Mouse (Mus musculus) lung, postnatal 0 days (tissue): ENCODE data around the gene Zbtb25. TPM values are rescaled to one million over a fixed set of nuclear protein-coding genes. Genes with fewer than 3 reads are reported as not detected.
A peak's percentile ranks its signal among the peaks of the same experiment; 100 is the strongest.

Source experiments
- ATAC-seq: fragments of 200-750 bp; cut with Nextera tagmentation; 2 replicates; pipeline ENCODE4 v1.8.0; 2017; ENCODE audit warnings: moderate library complexity
- DNase-seq: peaks from one replicate; pipeline ENCODE4 v3.0.0-alpha.2; 2016; ENCODE audit warnings: low spot score
- H3K27ac ChIP-seq: fragments of 300-500 bp; sonication (generic); 2 replicates; pipeline ENCODE4 v1.5.1; 2014; ENCODE audit warnings: antibody characterized with exemption, mild to moderate bottlenecking, low read length, mixed read lengths
- H3K27me3 ChIP-seq: fragments of 300-500 bp; sonication (generic); replicated peaks from 2 replicates; pipeline ENCODE4 v1.6.1; 2014; ENCODE audit warnings: low read length, mixed read lengths; ENCODE audit not compliant: insufficient read depth
- H3K36me3 ChIP-seq: fragments of 300-500 bp; sonication (generic); 2 replicates; pipeline ENCODE4 v1.6.1; 2014; ENCODE audit warnings: low read length, mixed read lengths; ENCODE audit not compliant: insufficient read depth
- H3K4me1 ChIP-seq: fragments of 300-500 bp; sonication (generic); 2 replicates; pipeline ENCODE4 v1.6.1; 2014; ENCODE audit warnings: antibody characterized with exemption, low read depth, low read length, mixed read lengths; ENCODE audit not compliant: insufficient read depth
- H3K4me2 ChIP-seq: fragments of 300-500 bp; sonication (generic); replicated peaks from 2 replicates; pipeline ENCODE4 v1.6.1; 2014; ENCODE audit warnings: low read depth, mild to moderate bottlenecking, low read length, moderate library complexity, mixed read lengths
- H3K4me3 ChIP-seq: fragments of 300-500 bp; sonication (generic); 2 replicates; pipeline ENCODE4 v1.5.1; 2014; ENCODE audit warnings: low read depth, low read length
- H3K9ac ChIP-seq: fragments of 300-500 bp; sonication (generic); replicated peaks from 2 replicates; pipeline ENCODE4 v1.6.1; 2014; ENCODE audit warnings: low read depth, mild to moderate bottlenecking
- H3K9me3 ChIP-seq: fragments of 300-500 bp; sonication (generic); 2 replicates; pipeline ENCODE4 v1.6.1; 2016; ENCODE audit warnings: low read length, mixed read lengths
- CTCF ChIP-seq: IDR thresholded peaks from 2 replicates; pipeline ENCODE4 v1.5.1; 2016; ENCODE audit warnings: antibody characterized with exemption, mild to moderate bottlenecking
- EP300 ChIP-seq: IDR thresholded peaks from 2 replicates; pipeline ENCODE4 v1.6.1; 2016; ENCODE audit warnings: antibody characterized with exemption, mild to moderate bottlenecking, control low read depth
- WGBS: fragments of 180-500 bp; shearing (Covaris S2); extraction: QIAGEN DNeasy Blood & Tissue Kit; methylation state at CpG from one replicate; pipeline ENCODE4 v1.1.7; 2014; 5-methylcytosine and 5-hydroxymethylcytosine counted together
- polyA plus RNA-seq: library from polyadenylated mRNA; unstranded; fragments of >200 nt; fragmentation: Nextera tagmentation; extraction: Ambion mirVana; gene quantifications from 2 replicates; pipeline ENCODE4 v1.2.1, GENCODE M21; 2015

Gene Zbtb25
- polyA plus RNA-seq, 1 experiment from 2014 or later = 7.5 TPM

- Histone ChIP-seq H3K27me3 (peaks cover 17% of the 10 kb centered on the region; the same call in 1 of the 2 replicates), H3K4me2 (no peak overlapping the region), H3K27ac (no peak overlapping the region), H3K4me3 (no peak overlapping the region), H3K4me1 (peaks cover 12% of the 10 kb centered on the region; the same call in 1 of the 2 replicates), H3K36me3 (no peaks in the 10 kb centered on the region), H3K9ac (no peak overlapping the region), H3K9me3 (no peaks in the 10 kb centered on the region)
- no peak for DNase-seq
- WGBS = 51% methylated on average over 3 of the region's 3 CpGs
- TF ChIP-seq CTCF = peak; percentile 49
- TF ChIP-seq EP300 = no peak
- no peak for ATAC-seq
Observed at GRCm38 (mm10) chr12:76401674-76402073, 32.3 kb upstream of the Zbtb25 start.

DNA sequence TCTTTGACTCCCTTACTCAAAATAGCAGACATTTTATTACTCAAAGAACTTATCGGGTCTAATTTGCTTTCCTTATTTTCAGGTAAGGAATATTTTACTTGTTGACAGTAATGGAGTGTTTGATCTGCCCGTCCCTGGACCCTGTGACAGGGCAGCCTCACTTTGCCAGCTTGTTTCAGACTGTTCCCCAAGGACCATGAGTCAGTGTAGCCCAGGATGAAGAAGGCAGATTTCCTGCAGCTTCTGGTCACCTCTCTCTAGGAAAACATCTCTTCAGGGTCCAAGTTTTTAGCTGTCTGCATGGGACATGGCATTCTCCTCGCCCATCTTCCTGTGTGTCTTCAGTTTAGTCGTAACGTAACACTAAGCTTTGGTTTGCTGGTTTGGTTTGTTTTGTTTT lies 27.9 kb upstream of the Zbtb25 start:
- Histone ChIP-seq H3K27me3 (no peaks in the 10 kb centered on the region), H3K4me2 (no peak overlapping the region), H3K9me3 (no peaks in the 10 kb centered on the region), H3K9ac (no peak overlapping the region), H3K4me3 (no peak overlapping the region), H3K36me3 (no peaks in the 10 kb centered on the region), H3K4me1 (no peaks in the 10 kb centered on the region), H3K27ac (no peak overlapping the region)
- no peak for TF ChIP-seq EP300
- TF ChIP-seq CTCF = no peak
- WGBS = 86% methylated on average over 5 of the region's 5 CpGs
- no peak for DNase-seq
- ATAC-seq = no peak

GRCm38 (mm10) chr12:76392979-76393378 lies 23.6 kb upstream of the Zbtb25 start:
- no peaks in the 10 kb centered on the region for H3K36me3 ChIP-seq
- WGBS = 61% methylated on average over 5 of the region's 5 CpGs
- TF ChIP-seq EP300 = peak; percentile 83
- TF ChIP-seq CTCF = no peak

DNA sequence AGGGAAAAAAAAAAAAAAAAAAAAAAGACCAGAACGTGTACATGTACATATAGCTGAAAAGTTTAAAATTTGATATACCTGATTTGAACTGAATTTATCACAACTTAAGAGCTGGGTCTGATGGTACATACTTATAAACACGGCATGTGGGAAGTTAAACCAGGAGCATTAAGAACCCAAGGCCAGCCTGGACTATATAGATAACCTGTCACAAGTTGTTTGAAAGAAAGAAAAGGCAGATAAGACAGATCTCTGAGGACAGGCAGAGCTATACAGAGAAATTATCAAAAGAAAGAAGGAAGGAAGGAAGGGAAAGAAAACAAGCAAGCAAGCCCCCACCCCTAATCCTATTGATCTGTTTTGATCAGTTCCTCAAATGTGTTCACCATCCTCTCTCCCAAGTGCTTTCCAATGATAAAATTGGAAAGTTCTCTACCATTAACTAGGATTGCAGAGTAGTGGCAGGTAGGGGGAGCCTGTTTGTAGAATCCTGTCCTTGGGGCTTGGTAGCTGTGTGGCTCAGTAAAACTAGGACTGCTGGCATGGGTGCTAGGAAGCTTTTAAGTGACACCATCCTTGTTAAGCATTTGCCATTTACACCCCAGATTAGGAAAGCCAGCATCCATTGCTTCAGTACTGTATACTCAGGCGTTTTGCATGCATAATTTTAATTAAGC lies 22.3 kb upstream of the Zbtb25 start:
- no peaks in the 10 kb centered on the region for H3K36me3 ChIP-seq
- no peak overlapping the region for H3K27ac ChIP-seq
- no peaks in the 10 kb centered on the region for H3K27me3 ChIP-seq
- WGBS = 72% methylated on average over 3 of the region's 3 CpGs
- H3K9me3 ChIP-seq = no peaks in the 10 kb centered on the region
- no peak overlapping the region for H3K4me3 ChIP-seq
- H3K4me1 ChIP-seq = no peaks in the 10 kb centered on the region
- ATAC-seq (no peak), DNase-seq (no peak)
- H3K4me2 ChIP-seq = no peak overlapping the region
- TF ChIP-seq EP300 = no peak
- TF ChIP-seq CTCF = peak; percentile 13; the same call in 1 of the 2 replicates
- no peak overlapping the region for H3K9ac ChIP-seq

More at GRCm38 (mm10) chr12:76392979-76393378, 23.6 kb upstream of the Zbtb25 start:
- H3K9ac ChIP-seq = no peak overlapping the region
- no peak overlapping the region for H3K4me3 ChIP-seq
- H3K4me2 ChIP-seq = no peak overlapping the region
- H3K27me3 ChIP-seq = no peaks in the 10 kb centered on the region
- H3K4me1 ChIP-seq = no peaks in the 10 kb centered on the region
- DNase-seq (peak; percentile 71), ATAC-seq (peak; percentile 71)
- H3K9me3 ChIP-seq = no peaks in the 10 kb centered on the region
- no peak overlapping the region for H3K27ac ChIP-seq

DNA sequence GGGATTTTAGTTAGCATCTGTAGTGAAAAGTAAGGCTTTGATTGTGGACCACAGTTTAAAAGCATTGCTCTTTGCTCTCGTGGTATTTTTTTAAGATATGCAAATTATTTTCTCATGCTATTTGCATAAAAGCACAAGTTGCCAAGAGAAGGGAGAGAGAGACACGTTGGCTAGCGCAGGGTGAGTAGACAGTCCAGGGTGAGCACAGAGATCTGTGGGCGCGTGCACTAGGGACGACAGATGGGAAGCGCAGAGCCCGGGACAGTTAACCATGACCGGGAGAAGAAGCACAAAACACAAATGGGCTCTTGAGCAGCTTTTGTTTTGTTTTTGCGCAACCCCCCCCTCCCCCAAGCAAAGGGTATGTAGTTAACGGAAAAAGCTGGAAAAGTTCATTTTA lies 19.4 kb upstream of the Zbtb25 start:
- H3K4me1 ChIP-seq = no peaks in the 10 kb centered on the region
- 62% methylated on average over 11 of the region's 11 CpGs for WGBS
- no peaks in the 10 kb centered on the region for H3K27me3 ChIP-seq
- peaks cover 9% of the 10 kb centered on the region for H3K36me3 ChIP-seq
- no peak for TF ChIP-seq CTCF
- no peak for TF ChIP-seq EP300
- DNase-seq = no peak
- H3K9me3 ChIP-seq = no peaks in the 10 kb centered on the region
- no peak overlapping the region for H3K9ac ChIP-seq
- no peak overlapping the region for H3K4me2 ChIP-seq
- no peak; the same call in 1 of the 2 replicates for ATAC-seq
- no peak overlapping the region for H3K27ac ChIP-seq
- H3K4me3 ChIP-seq = no peak overlapping the region

DNA sequence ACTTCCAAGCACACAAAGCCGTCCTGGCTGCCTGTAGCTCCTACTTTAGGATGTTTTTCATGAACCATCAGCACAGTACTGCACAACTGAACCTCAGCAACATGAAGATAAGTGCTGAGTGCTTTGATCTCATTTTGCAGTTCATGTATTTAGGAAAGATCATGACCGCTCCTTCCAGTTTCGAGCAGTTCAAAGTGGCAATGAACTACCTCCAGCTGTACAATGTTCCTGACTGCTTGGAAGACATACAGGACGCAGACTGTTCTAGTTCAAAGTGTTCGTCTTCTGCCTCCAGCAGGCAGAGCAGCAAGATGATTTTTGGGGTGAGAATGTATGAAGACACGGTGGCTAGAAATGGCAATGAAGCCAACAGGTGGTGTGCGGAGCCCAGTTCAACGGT lies 15.9 kb upstream of the Zbtb25 start:
- Histone ChIP-seq H3K36me3 (peaks cover 9% of the 10 kb centered on the region), H3K27ac (no peak overlapping the region), H3K4me2 (no peak overlapping the region), H3K9me3 (no peaks in the 10 kb centered on the region), H3K4me3 (no peak overlapping the region), H3K9ac (no peak overlapping the region), H3K27me3 (no peaks in the 10 kb centered on the region), H3K4me1 (no peaks in the 10 kb centered on the region)
- DNase-seq = peak; percentile 46
- 70% methylated on average over 8 of the region's 8 CpGs for WGBS
- peak; percentile 48 for ATAC-seq
- TF ChIP-seq EP300 (no peak), CTCF (0 out of 2 replicates have a peak, but pooled peaks have one; percentile 19)
